Mouse (Mus musculus) C2C12 (cell line): ENCODE measurements around the gene Sgca.

Experiments
- CTCF ChIP-seq: IDR thresholded peaks from one replicate; pipeline ENCODE4 v1.5.1; 2011; ENCODE audit not compliant: control insufficient read depth, insufficient read depth, insufficient read length
- FOSL1 ChIP-seq: IDR thresholded peaks from one replicate; pipeline ENCODE4 v1.8.0; 2011; ENCODE audit warnings: mild to moderate bottlenecking, low read length; ENCODE audit not compliant: poor library complexity, insufficient read depth, severe bottlenecking
- MAX ChIP-seq: IDR thresholded peaks from one replicate; pipeline ENCODE4 v1.6.1; 2011; ENCODE audit warnings: mild to moderate bottlenecking, control low read depth
- MYOD1 ChIP-seq: IDR thresholded peaks from one replicate; pipeline ENCODE4 v1.6.1; 2011; ENCODE audit warnings: low read depth; ENCODE audit not compliant: control insufficient read depth, insufficient read length
- MYOG ChIP-seq: IDR thresholded peaks from one replicate; pipeline ENCODE4 v1.6.1; 2011; ENCODE audit not compliant: control insufficient read depth, insufficient read length; ENCODE audit errors: extremely low read depth
- USF1 ChIP-seq: IDR thresholded peaks from one replicate; pipeline ENCODE4 v1.6.1; 2011; ENCODE audit warnings: low read depth, mild to moderate bottlenecking, control low read depth, moderate library complexity

DNA sequence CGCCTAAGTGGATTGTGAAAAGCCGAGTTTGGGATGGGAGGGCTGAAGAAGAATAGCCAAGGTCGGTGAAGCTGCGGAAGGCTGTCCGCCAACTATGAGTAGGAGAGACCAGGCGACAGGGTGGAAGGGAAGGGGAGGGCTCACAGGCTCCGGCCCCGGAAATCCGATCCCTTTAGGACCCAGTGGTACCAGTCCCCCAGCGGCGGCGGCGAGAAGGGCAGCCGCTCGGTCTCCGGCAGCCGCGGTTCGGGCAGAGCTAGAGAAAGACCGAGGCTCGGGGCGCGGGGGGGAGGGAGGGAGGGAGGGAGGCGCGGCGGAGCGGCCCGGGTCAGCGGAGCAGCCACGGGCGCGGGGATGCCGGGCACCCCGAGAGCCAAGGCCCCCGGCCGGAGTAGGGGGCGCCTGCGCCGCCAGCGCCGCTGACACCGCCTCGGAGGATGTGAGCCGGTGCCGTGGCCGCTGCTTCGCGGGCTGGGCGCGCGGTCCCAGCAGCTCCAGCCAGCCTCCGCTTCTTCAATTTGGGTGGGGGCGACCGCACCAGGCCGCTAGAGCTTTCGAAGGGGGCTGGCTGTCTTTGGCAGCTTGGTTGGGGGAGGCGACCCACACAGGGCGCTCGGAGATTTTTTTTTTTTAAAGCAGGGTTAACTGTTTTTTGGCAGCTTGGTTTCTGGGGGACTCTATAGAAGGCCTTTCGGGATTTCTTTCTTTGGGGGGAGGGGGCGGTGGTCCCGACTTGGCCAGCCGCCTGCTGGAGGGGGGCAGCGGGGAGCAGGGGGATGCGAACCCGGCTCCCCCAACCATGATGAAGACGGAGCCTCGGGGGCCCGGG is 14.8 kb upstream of the Sgca start, which contains the start of gene Ppp1r9b:
- TF ChIP-seq CTCF, result no peak
- TF ChIP-seq MYOD1, result no peak
- no peak for TF ChIP-seq FOSL1
- no peak for TF ChIP-seq MAX
- no peak for TF ChIP-seq MYOG
- no peak for TF ChIP-seq USF1
